Mouse (Mus musculus) thymus, postnatal 10 days (tissue): ENCODE measurements around the gene Aig1.

Experiments used
- DNase-seq, 2 experiments: peaks; one replicate each; pipeline ENCODE4 v3.0.0; 2021; ENCODE audit warnings: low spot score in 2 of 2

The Aig1 gene

DNA sequence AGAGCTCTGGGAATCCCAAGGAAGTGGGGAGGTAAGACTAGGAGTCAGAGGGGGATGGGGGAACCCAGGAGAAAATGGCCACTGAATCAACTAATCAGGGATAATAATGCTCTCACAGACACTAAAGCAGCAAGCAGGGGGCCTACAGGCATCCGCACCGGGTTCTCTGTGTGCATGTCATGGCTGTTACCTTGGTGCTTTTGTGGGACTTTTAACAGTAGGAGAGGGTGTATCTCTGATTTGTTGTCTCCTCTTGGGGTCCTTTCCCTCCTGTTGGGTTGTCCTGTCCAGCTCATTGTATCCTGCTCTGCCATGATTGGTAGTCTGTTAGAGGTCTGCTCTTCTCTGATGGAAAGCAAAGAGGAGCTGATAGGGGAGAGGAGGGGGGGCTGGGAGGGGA lies 19.6 kb downstream of the Aig1 start:
- no peak for DNase-seq

DNA sequence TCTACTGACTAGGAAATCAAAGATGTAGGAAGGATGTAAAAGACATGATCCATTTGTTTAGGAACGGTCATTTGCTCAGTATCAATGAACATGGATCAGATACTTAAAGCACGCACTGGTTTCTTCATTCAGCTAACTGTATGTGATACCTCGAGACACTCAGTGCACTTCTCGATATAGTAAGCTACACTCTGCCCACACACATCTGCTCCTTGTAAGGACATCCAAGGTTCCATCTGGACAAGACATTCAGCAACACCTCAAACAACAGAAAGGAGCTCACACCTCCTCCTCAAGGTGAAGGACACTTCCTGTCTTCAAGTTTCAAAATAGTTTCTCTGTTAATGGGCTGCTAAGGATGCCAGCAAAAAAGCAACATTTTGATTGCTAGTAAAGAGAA lies 23.9 kb downstream of the Aig1 start:
- no peak for DNase-seq

DNA sequence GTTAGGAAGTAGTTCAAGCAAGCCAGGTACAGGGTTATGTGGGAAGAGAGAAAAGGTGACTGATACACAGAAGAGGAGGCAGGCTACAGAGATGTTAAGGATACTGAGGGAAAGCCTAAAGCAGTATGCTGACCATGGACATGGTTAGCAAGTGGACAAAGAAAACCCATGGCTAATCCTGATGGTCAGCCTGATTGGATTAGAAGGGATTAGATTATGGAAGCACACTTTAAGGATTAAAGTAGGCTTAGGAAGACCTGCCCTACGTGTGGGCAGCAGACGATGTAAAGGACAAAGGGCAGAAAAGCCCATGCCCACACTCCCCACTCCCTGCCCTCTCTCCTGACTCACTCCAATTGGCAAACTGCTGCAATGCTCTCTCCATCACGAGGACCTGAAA lies 25.0 kb downstream of the Aig1 start:
- no peak for DNase-seq

DNA sequence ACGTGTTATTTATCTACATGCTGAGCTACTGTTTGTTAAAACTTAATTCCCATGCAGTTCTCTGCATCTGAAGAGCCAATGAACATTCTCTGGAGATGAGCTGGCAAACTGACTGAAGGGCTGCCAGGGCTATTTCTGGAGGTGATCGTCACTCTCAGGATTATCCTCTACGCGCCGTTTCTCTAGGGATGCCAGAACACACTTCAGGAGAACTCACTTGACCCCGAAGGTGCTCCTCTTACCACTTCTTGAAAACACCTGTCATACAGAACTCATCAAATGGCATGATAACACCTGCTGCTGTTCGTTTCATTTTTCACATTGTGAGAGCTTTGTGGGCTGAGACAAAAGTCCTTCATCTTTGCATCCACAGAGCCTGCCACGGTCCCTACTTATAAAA lies 25.9 kb downstream of the Aig1 start:
- DNase-seq, result no peak

DNA sequence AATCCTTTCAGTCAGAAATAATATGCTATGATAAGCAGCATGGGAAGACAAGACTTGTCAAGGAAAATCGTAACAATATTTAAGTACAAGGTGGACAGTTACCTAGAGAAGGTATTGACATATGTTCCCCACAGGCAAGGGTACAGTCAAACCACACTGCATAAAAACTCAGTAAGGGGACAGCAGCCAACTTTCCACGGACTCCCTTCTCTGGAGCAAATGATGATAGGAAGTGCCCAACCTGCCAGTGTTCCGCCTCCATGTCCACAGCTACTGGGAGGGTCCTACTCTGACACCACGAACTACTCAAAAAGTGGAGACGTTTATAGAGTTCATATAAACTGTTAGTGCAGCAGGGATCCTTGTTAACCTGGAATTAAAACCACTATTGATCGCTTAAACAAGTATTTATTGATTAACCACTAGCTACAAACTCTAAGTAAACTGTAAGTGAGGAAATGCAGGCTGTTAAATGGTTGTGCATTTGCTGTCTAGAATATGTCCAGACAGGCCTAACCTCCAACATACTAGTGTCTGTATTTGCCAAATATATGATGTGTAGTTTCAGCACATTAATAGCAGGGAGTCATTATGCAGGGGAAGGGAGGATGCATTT lies 30.2 kb downstream of the Aig1 start:
- DNase-seq, result no peak

DNA sequence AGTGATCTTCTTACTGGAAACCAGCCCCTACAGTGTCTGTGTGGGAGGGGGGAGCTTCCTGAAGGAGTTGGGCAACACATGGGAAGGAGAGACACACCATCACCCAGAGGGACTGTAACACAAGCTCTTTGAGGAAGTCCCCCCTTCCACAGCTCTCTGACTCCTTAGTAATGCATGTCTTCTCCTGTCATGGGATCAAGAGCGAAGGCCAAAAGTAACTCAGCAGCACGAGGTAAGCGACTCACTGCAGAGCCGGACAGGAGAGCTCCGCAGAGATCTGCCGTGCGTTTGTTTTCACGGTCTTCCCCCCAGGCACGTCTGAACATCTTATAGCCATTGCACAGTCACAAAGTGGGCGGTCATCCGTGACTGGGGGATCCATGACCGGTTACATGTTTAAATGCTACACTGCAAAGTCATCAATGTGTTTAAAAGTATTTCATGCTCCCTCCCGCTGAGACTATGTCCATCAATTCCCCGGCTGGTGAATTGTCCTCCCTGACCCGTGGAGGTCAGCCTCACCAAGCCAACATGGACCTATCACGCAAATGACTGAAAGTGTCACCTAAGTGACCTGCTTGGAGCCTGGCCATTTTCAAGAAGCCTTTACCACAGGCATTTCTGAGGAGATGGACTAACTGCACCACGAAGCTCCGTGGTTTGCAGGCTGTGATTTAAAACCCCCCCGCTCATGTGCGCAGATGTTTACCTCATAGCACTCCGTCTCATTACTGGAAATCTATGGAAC lies 30.9 kb downstream of the Aig1 start:
- DNase-seq, result no peak

DNA sequence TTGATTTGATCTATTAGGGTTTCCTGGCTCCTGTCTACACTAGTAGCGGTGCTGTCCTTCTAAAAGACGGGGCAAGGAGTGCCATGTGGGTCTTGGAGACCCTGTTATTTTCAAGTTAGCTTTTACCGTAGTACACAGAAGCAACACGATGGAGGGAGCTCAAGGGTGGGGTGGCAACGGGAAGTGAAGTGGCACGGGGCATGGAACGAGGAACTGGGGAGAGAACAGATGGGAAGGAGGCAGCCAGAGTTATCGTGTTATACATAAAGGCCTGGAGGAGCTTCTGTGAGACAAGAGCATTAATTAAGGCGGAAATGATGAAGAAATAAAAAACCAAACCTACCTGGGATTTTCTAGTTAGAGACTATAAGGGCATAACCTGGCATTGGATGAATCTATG lies 31.8 kb downstream of the Aig1 start:
- DNase-seq, result no peak

DNA sequence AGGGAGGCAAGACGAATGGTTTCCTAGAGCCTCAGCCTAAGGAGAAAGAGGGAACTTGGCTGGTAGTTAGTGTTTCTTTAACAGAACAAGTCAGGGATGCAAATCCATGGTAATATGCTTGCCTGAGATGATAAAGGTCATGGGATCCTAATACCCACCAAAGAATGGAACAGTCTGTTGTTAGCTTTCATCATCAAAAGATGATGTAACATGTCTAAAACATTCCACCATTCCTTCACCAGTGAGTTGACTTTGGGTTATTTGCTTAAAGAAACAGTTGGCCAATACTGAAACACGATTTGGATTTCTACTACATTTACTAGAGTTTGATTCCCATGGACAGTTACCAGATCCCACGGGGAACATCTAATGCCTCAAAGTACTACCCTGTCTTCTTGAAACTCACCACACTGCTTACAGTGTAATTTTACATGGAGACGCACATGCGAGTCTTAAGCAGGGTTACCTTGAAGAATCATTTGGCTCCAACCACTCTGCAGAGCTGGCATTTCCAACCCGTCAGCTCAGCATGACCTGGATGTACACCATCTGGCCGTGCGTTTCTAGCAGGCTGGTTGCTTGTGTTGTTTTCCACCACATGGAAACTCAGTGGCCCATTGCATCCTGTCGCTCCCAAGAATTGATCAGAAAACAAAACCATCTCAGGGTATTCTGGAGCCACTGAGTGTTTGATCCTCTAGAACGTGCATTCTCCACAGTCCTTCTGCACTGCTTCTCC lies 32.9 kb downstream of the Aig1 start:
- no peak for DNase-seq

DNA sequence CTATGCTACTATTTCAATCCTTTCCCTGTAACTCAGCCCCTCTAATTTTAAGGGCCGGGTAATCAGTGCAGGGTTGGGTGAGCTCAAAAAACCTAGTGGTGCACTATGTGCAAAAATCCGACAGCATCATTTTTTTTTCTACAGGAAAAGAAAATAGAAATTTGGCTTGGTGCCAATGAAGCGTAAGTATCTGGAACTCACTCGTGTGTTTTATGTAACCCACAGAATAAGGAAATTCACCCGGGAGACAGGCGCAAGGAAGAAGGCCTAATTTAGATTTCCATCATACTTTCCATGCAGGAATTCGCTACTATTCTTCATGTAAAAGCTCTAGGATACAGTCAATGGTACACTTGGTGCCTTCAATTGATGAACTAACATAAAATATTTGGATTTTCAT lies 34.7 kb downstream of the Aig1 start:
- no peak for DNase-seq

DNA sequence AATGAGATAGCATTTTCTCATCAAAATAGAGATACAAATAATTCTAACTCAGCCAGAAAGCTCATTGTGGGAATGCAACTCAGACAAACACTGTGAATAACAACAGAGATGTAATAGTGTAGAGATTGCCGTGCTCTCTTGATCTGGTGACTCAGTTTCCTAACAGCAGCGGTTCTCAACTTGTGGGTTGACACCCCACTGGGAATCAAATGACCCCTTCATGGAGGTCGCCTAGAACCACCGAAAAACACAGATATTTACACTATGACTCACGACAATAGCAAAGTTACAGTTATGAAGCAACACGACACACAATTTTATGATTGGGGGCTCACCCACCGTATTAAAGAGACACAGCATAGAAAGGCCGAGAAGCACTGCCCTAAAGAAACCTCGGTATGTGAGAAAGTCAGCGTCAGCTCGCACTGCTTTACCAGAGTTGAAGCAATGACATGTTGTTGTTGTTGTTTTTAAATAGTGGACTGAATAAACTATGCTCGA lies 35.7 kb downstream of the Aig1 start:
- DNase-seq, result no peak

DNA sequence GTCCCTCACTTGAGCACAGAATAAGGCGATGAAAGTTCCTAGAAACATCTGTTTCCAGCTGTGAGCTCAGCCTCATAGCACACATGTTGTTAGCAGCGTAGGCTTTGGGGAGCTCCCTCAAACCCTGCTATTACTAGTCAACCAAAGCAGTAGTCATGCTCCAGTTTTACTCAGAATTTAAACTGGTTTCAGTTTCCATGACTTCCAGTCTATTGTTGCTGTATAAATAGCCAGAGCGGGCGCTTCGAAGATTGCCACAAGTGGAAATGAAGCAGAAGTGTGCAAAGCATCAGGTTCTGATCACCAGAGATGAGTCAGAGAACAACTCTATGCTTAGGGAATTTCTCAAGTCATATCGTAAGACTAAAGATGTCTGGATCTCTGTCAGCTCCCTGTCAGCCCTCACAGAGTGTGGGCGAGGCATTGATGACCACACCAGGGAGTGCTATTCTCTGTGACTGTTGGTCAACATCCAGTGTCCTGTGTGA lies 36.2 kb downstream of the Aig1 start:
- no peak for DNase-seq

DNA sequence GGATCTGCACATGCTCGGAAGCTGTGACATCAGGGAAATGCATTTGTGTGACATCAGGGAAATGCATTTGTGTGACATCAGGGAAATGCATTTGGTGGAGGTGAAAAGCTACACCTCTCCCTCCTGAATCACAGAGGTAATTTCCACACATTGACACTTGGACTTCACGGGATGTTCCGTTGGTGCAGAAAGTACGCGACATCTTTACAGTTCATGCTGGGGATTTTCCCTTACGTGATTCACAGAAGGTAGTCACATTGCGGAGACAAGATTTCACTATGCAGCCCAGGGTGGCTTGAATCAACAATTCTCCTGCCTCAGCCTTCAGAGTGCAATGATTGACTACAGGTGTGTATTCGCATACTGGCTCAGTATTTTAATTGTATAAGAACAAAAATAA lies 41.6 kb downstream of the Aig1 start:
- DNase-seq, result no peak

DNA sequence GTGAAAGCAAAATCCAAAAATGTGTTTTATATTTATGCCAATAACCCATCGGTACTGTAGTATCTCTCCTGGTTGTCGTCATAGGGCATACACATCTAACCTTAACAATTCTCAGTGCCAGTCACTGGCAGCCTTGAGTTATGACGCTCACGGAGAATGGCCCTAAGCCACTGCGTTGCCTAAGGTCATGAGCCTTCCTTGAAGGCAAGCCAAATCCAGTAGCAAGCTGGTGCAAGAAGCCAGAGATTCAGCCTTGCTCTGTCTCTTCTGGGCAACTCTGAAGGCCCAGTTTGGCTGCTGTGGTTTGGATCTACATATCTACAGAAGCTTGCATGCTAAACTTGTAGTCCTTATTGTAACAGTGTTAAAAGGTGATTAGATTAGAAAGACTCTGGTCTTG lies 55.2 kb downstream of the Aig1 start:
- DNase-seq, result no peak

DNA sequence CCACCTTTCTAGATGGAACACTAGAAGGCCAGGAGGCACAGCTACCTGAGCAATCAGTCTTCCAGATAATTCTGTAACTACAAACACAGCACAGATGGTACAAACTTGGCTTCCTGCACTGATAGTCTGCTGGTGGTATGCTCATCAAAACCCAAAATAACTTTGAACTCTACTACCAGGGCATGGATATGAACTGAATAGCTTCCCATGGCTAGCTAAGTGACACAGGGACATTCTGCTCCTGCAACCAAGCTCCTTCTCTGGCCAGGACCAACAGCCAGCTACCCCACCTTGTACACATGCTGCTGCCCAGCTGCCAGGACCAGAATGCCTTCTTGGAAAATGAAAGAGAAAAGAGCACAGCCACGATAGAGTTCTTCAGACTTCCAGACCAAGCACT lies 60.5 kb downstream of the Aig1 start:
- no peak for DNase-seq

DNA sequence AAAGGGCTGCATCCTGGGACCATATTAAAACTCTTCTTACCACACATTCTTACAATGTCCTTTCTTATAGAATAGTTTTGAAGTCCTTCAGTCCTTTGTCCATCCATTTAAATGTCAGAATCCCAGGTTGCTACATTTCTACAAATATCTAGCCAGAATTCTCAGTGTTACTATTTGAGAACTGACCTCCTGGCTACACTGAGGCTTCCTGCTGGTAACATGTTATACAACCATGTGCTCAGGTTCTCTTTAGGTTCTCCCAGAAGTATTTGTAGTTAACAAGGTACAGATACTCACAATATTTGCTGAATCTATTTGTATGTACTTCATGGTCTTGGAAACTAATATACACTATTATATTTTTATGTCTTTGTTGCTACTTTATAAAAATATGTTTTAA lies 62.0 kb downstream of the Aig1 start:
- no peak for DNase-seq

DNA sequence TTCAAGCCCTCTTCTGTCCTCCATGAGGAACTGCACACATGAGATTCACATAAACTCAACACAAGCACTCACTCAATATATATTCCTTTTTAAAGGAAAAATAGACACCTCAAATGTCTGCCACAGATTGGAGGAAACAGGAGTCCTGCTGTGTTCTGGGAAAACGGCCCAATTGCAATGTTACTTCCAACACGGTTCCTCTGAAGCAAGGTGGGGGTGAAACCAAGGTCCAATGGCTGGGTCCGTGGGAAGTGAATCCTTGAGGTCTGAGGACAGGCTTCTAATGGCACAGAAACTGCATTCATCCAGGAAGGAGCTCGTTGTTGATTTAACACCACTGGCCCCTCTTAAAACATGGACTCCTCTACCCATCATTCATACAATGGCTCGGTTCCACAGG lies 67.5 kb downstream of the Aig1 start:
- DNase-seq, result no peak

DNA sequence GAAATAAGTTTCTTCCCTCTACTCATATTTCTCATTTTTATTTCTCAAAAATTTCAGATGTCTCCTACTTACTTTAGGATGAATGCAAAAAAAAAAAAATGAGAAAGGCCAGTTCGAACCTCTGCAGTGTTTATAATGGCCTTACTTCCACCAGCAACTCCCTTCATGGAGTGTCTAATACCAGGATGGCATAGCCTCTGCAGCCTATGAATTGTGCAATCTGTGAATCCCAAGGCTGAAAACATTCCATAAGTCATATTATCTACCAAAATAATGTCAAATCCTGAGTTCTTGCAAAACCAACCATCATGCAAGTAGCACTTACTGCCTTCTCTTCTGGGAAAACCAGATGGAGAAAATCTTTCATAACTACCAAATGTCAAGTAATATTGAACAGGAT lies 75.3 kb downstream of the Aig1 start:
- DNase-seq, result no peak

DNA sequence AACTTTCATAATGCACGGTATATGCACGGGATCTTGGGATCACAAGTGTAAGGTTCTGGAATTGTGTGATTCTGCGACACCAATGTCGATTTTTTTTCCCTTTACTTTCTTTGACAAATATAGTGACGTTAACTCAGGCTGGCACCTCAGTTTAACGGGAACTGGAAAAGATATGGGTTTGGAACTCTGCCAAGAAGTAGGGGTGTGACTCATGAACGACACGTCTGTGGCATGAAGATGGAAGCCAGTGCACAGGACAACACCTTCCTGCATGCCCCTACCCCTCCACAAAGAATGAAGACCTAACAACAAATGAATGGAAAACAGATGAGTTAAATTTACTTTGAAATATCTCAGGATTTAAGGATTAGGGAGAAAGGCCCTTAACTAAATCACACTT lies 76.0 kb downstream of the Aig1 start:
- no peak for DNase-seq

DNA sequence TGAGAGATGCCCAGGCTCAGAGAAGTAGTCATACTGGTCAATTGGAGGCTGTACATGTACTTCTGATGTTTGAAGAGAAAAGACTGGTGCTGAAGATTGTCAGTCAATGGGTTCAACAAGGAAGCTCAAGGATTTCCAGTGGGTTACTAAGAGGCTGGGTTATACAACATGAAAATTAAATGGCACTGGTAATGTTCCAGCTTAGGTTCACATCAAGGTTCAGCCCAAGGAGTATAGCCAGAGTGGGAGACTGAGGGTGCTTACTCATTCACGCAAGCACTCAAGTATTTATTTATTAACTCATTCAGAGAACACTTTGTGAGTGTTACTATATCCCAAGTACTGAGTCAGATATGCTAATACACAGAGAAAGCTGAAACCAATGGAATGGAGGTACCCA lies 79.2 kb downstream of the Aig1 start:
- no peak for DNase-seq

DNA sequence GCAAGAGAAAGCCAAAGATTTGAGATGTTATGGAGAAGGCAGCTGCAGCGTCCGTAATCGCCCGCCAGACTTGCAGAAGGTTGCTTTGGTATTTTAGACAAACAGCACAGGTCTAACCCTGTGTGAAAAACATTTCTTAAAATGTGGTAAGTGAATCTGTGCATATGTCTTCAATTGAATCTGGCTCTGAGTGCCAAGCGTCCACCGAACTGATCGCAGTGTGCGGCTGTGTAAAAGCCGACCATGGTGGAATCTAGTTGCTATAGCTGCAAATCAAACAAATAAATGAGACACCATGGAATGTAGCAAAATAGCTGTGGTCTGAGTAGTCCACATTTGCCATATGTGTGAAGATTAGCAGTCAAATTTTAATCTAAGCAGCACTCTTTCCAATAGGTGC lies 80.7 kb downstream of the Aig1 start:
- DNase-seq, result no peak

DNA sequence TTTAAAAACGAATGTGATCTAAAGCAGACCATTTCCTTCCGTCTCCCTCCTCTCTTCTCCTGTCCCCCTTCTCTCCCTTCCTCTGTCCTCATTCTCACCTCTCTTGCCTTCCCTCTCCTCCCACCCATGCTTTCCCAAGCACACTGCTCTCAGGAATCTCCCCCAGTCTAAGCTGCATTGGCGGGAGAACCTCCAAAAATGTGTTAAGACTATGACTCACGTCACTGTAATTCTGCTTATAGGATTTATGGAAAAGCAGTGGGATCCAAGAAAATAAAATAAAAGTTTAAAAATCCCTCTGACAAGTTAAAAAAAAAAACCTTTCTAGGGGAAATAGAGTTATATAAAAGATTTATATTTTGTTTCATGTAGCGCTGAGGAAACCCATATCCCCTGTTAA lies 86.0 kb downstream of the Aig1 start:
- no peak for DNase-seq

DNA sequence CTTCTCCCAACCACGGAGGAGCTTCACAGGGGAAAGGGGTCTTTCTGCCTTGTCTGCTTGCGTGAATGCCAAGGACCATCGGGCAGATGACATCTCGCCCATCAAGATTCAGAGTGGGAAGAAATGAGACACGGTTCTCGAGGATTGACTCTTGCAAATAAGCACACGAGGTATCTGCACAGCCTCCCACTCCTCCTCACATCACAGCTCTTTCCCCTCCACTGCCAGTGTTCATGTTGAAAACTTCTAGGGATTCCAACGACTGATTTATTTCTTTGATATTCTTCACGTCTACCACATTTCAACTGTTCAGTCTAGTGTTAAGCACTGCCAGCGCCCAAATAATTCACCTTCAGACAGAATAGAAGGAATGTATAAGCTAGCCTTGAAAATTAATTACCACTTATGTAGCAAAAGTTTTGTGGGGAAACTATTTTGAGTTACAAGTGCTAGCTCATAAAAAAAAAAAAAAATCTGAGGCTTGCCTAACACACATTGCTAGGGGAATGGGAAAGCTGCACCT lies 86.5 kb downstream of the Aig1 start:
- no peak for DNase-seq

DNA sequence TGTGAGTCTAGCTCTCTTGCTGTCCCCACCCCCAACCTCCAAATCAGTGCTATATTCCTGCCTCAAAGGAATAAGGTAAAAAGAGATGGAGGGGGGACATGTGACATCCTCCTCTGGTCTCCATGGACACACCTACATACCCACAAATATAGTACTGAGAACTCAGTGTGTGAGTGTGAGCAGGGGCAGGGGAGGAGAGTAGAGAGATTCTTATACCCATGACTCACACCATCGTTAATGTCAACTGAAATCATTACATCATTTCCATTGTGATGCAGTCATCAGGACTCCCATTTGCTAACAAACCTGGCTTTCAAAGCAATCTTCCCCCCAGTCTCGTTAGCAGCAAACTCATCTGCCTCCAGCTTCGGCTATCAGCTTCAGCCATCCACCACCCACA lies 92.8 kb downstream of the Aig1 start:
- no peak for DNase-seq
